Mouse (Mus musculus) bone marrow, adult 2 months (tissue): ENCODE measurements around the gene Xirp1. TPM values are rescaled to one million over a fixed set of nuclear protein-coding genes. Genes with fewer than 3 reads are reported as not detected.
"Not testable (repeated sequence)": the region's sequence is repeated elsewhere in the genome, so short reads cannot be mapped to it uniquely, and the experiment has no call there.

Source experiments
- H3K27ac ChIP-seq: fragments of 200-500 bp; 2 replicates; pipeline ENCODE4 v1.5.1; 2012; ENCODE audit warnings: low read depth, mild to moderate bottlenecking, control low read depth, inconsistent platforms, low read length; ENCODE audit not compliant: control insufficient read depth, poor library complexity, insufficient read depth
- H3K4me1 ChIP-seq: fragments of 200-500 bp; 2 replicates; pipeline ENCODE4 v1.6.1; 2011; ENCODE audit warnings: low read length; ENCODE audit not compliant: control insufficient read depth, insufficient read depth
- H3K4me3 ChIP-seq: fragments of 200-500 bp; replicated peaks from 2 replicates; pipeline ENCODE3; 2011; ENCODE audit warnings: mild to moderate bottlenecking, low read depth, low read length, control low read depth; ENCODE audit not compliant: control insufficient read depth
- CTCF ChIP-seq: fragments of 200-500 bp; IDR thresholded peaks from 2 replicates; pipeline ENCODE4 v1.5.1; 2011; ENCODE audit warnings: low read length, control low read depth; ENCODE audit not compliant: control insufficient read depth, insufficient read depth
- POLR2A ChIP-seq: fragments of 200-500 bp; IDR thresholded peaks from 2 replicates; pipeline ENCODE4 v1.6.1; 2011; ENCODE audit warnings: low read depth, mild to moderate bottlenecking, control low read depth, low read length, borderline replicate concordance; ENCODE audit not compliant: control insufficient read depth
- WGBS: fragments of 180-500 bp; shearing (Covaris S2); methylation state at CpG from one replicate; pipeline ENCODE4 v1.1.7; 2018; 5-methylcytosine and 5-hydroxymethylcytosine counted together
- polyA plus RNA-seq: library from polyadenylated mRNA; stranded (reverse); fragments of >200 nt; gene quantifications from 2 replicates; pipeline ENCODE4 v1.2.4, GENCODE M21; 2011; ENCODE audit warnings: low replicate concordance; ENCODE audit not compliant: missing spikeins, insufficient read depth, insufficient read length

The Xirp1 gene
- polyA plus RNA-seq, 1 experiment: not detected

GRCm38 (mm10) chr9:120013251-120013820 is 10.1 kb downstream of the Xirp1 start:
- Histone ChIP-seq H3K4me3 (no peak overlapping the region), H3K4me1 (no peaks in the 10 kb centered on the region; the same call in 1 of the 2 replicates), H3K27ac (no peak overlapping the region)
- TF ChIP-seq POLR2A (no peak), CTCF (no peak)
- 77% methylated on average over 11 of the region's 11 CpGs for WGBS

GRCm38 (mm10) chr9:120012781-120013180 is 10.6 kb downstream of the Xirp1 start:
- WGBS: 78% methylated on average over 5 of the region's 5 CpGs
- TF ChIP-seq CTCF (no peak), POLR2A (no peak)
- H3K27ac ChIP-seq: no peak overlapping the region

GRCm38 (mm10) chr9:120012161-120012560 is 11.2 kb downstream of the Xirp1 start:
- 70% methylated on average over 6 of the region's 6 CpGs for WGBS
- H3K4me1 ChIP-seq, H3K27ac ChIP-seq, H3K4me3 ChIP-seq: not testable (repeated sequence)

More at GRCm38 (mm10) chr9:120012781-120013180, 10.6 kb downstream of the Xirp1 start:
- H3K4me1 ChIP-seq: no peaks in the 10 kb centered on the region; the same call in 1 of the 2 replicates
- no peak overlapping the region for H3K4me3 ChIP-seq

GRCm38 (mm10) chr9:120011533-120011932 is 11.9 kb downstream of the Xirp1 start:
- TF ChIP-seq CTCF: peak; percentile 57
- TF ChIP-seq POLR2A: no peak
- peak overlapping the region; percentile 22 for H3K4me3 ChIP-seq
- no peaks in the 10 kb centered on the region; the same call in 1 of the 2 replicates for H3K4me1 ChIP-seq
- H3K27ac ChIP-seq: no peak overlapping the region
- WGBS: under 1% methylated on average over 10 of the region's 10 CpGs

- peak overlapping the region; percentile 22 for H3K4me3 ChIP-seq
- WGBS: 5% methylated on average over 60 of the region's 60 CpGs
- H3K27ac ChIP-seq: no peak overlapping the region
- H3K4me1 ChIP-seq: no peaks in the 10 kb centered on the region; the same call in 1 of the 2 replicates
- no peak for TF ChIP-seq CTCF
- TF ChIP-seq POLR2A: no peak
Measured at GRCm38 (mm10) chr9:120010781-120011511, 12.5 kb downstream of the Xirp1 start.

DNA sequence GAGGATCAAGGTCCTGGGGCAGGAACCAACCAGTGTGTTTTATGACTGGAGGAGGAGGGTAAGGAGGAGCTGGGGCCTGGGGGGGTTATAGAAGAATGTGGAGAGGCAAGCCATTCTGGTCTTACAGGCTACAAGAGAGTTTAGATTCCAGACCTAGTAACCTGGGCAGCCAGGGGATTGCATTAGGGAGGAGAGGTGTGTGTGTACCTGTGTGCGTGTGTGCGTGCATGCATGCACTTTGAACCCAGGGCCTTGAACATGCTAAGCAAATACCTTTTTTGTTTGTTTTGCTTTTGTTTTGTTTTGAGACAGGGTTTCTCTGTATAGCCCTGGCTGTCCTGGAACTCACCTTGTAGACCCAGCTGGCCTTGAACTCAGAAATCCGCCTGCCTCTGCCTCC is 13.5 kb downstream of the Xirp1 start:
- H3K4me3 ChIP-seq: no peak overlapping the region
- WGBS: 88% methylated on average over 3 of the region's 3 CpGs
- no peak for TF ChIP-seq CTCF
- TF ChIP-seq POLR2A: no peak
- H3K4me1 ChIP-seq: no peaks in the 10 kb centered on the region; the same call in 1 of the 2 replicates
- H3K27ac ChIP-seq: no peak overlapping the region

DNA sequence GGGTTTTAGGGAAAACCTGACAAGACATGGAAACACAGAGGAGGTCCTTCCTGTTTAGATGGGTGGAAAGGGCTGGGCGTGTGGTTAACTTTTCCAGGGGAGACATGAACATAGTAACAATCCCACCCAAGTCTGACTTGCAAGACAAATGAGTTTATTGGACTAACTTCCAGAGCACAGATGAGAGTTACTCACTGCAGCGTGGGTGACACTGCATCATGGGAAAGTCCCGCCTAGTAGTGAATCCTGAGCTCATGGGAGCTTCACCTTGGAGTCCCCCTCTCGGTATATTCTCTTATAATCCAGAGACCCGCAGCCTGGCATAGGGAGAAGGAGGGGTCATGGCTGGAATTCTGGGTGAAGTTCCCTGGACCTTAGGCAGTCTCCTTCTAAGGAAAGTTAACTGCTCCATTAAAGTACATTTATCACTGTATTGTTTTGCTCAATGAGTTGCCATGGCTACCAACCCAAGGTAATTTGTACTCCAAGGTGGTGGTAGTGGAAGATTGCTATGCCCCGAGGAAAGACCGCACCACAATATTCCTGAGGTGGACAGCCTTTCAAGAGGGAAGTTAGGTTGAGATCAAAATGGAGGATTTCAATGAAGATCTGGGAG is 14.1 kb downstream of the Xirp1 start:
- Histone ChIP-seq H3K4me3 (no peak overlapping the region), H3K4me1 (no peaks in the 10 kb centered on the region; the same call in 1 of the 2 replicates), H3K27ac (no peak overlapping the region)
- 76% methylated on average over 7 of the region's 7 CpGs for WGBS
- no peak for TF ChIP-seq POLR2A
- TF ChIP-seq CTCF: no peak

DNA sequence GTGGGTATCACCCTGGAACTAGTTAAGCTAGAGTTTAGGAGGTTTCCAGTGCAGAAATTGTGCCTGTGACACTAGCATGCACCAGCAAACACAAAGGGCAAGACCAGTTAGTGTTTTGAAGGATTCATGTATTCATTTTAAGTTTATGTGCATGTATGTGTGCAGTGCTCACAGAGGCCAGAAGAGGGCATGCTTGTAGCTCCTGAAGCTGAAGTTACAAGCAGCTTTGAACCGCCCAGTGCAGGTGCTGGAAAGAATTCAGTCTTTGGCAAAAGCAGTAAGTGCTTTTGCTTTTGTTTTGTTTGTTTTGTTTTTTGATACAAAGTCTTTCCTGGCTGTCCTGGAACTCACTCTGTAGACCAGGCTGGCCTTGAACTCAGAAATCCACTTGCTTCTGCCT is 15.6 kb downstream of the Xirp1 start:
- no peaks in the 10 kb centered on the region; the same call in 1 of the 2 replicates for H3K4me1 ChIP-seq
- TF ChIP-seq CTCF (no peak), POLR2A (no peak)
- H3K27ac ChIP-seq: no peak overlapping the region
- 77% methylated on average over 1 of the region's 1 CpGs for WGBS
- H3K4me3 ChIP-seq: no peak overlapping the region
